Mouse (Mus musculus): ENCODE measurements around the gene Srsf7.

Gene Srsf7

DNA sequence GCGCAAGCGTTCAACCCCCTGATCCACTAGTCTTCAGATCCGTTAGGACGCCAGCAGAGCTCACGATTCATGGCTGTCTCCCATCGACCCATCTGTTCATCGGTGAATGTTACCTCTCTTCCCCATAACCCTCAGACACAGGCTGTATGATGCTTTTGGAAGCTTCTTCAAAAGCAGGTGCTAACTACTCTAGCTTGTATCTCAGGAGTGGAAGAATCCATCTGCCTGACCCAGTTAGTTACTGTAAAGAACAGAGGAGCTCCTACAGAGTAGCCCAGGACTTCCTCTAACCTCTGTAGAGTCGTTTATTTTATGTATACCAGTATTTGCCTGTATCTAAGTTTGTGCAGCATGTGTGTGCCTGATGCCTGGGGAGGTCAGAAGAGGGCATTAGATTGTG lies 50.2 kb downstream of the Srsf7 start:
- DNase-seq (ENCODE audit: low read depth, low spot score), result no peak

DNA sequence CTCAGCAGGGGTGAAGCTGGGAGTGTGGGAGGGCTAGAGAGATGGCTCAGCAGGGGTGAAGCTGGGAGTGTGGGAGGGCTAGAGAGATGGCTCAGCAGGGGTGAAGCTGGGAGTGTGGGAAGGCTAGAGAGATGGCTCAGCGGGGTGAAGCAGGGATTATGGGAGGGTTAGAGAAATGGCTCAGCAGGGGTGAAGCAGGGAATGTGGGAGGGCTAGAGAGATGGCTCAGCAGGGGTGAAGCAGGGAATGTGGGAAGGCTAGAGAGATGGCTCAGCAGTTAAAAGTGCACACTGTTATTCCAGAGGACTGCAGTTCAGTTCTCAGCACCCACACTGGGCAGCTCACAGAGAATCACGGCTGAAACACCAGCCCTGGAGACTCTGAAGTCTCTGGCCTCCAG lies 53.5 kb downstream of the Srsf7 start:
- no peak for DNase-seq (ENCODE audit: low read depth, low spot score)

DNA sequence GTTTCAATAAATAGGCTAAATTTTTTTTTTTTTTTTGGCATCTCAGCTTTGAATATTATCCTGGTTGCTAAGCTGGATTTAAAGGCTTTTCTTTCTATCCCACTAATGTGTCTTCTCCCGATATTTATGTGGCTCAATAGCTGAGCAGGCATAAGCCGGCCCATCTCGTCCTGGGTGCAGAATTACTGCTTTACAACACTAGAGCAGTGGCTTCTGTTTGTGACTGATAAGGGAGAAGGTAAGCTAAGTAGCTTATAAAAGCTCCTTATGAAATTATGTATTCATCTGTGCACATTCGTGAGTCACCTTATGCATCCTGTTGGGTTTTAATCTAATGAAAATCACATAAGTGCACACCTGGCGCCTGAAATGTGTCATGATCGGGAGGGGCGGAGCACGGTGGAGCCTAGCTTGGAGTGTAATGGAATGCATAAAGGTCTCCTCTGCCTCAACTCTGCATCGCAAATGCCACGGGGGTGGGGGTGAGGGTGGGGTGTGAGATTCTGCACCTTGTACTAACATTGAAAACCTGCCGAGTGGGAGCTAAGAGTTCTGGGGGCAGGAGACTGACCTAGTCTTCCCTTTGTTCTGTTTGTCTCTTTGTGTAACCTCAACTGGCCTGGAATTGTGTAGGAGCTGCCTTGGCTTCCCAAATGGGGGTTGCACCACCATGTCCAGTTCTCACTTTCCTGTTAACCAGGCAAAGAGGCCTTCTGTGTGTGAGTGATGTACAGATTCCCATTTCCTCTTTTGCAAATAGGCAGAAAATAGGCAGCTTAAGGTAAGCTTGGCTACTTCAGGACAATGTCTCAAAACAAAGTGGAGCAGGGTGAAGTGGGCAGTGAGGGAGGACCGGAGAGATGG lies 54.1 kb downstream of the Srsf7 start:
- no peak for DNase-seq (ENCODE audit: low read depth, low spot score)

DNA sequence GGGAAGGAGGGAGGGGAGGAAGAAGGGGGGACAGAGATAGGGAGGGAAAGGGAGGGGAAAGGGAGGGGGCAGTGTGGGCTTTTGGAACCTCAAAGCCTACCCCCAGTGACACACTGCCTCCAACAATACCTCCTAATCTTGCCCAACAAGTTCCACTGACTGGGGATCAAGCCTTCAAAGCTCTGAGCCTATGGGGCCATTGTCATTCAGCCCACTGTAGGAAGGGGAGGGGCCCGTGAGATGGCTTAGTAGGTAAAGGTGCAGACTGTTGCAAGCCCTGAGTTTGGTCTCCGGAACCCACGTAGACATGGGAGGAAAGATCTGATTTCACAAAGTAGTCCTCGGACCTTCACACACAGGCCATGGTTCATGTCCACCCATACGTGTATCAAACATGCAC lies 55.8 kb downstream of the Srsf7 start:
- DNase-seq (ENCODE audit: low read depth, low spot score), result no peak

Data from retina, postnatal 7 days (tissue).